Mouse (Mus musculus) gastrocnemius, postnatal 14 days (tissue): ENCODE results near the gene Pde6h. TPM values are rescaled to one million over a fixed set of nuclear protein-coding genes. Genes with fewer than 3 reads are reported as not detected.

Experiments
- DNase-seq: peaks from one replicate; pipeline ENCODE4 v3.0.0; 2021; ENCODE audit warnings: mixed read lengths
- intact Hi-C: fragments of 180-260 bp; cut with DNase I; formaldehyde crosslinking; loops from one replicate; pipeline ENCODE4 v1.15.1; 2025; ENCODE audit warnings: low total_unique reads
- total RNA-seq, 2 experiments: library from RNA; stranded (reverse); gene quantifications; 2 replicates each; pipeline ENCODE4 v1.2.3; 2021

Gene Pde6h
- total RNA-seq, 2 experiments from 2014 or later, result not detected

DNA sequence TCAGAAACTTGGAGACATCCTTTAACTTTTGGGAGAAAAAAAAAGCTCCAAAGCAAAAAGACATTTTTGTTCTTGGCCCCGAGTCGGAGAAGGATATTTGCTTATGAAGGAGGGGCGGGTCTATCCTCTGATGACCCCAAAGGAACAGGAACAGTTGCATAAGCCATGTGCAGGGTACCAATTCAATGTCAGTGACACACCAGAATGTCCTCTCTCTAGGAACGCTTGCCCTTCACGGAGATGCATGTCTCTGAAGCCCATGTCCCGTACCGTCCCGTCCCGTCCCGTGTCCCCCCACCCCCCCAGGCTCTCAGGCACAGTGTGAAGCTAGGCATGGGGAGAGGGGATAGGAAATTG, 16.7 kb upstream of the Pde6h start:
- intact Hi-C loops, result no loop called here
- peak; percentile 36 for DNase-seq

DNA sequence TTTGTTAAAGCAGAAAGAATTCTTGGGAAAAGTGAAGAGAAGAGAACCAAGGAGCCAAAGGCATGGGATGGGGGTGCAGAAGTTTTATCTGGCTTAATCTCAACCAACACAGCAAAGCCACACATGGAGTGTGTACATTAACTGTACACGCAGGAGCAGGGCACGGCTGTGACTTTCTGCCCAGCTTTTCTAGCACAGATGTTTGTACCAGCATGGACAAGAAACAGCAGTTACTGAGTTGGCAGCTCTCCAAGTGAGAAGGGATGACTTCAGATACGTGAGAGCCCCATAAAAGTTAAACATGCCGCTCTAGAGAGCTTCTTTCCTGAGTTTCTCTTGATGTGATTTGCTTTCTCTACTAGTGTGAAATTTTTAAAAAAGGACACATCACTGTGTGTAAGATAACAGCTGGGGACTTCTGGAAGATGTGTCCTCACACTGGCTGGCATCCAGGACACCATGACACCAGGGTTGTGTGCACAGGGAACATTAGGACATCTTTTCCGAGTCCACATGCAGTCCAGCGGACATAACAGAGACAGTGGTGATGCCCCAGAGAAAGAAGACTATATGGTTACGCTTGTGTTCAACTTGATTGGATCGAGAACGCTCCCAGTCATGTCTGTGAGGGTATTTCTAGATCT, 13.3 kb upstream of the Pde6h start:
- DNase-seq, result no peak
- intact Hi-C loops, result no loop called here

DNA sequence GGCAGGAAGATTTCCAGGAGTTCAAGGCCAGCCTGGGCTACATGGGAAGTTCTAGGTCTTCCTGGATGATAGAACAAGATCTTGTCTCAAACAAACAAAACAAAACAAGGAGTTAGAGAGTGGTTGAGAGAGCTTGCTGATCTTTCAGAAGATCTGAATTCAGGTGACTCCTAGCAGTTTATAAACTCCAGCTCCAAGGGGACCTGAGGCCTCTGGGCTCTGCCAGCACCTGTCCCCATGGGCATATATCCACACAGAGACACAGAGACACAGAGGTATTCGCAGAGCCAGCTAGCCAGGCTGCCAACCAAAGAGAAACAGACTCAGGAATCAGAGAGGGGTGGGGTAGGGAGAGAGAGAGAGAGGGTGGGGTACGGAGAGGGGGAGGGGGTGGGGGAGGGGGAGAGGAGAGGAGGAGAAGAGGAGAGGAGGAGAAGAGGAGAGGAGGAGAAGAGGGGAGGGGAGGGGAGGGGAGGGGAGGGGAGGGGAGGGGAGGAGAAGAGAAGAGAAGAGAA, 10.8 kb upstream of the Pde6h start:
- DNase-seq, result no peak
- intact Hi-C loops, result no loop called here

DNA sequence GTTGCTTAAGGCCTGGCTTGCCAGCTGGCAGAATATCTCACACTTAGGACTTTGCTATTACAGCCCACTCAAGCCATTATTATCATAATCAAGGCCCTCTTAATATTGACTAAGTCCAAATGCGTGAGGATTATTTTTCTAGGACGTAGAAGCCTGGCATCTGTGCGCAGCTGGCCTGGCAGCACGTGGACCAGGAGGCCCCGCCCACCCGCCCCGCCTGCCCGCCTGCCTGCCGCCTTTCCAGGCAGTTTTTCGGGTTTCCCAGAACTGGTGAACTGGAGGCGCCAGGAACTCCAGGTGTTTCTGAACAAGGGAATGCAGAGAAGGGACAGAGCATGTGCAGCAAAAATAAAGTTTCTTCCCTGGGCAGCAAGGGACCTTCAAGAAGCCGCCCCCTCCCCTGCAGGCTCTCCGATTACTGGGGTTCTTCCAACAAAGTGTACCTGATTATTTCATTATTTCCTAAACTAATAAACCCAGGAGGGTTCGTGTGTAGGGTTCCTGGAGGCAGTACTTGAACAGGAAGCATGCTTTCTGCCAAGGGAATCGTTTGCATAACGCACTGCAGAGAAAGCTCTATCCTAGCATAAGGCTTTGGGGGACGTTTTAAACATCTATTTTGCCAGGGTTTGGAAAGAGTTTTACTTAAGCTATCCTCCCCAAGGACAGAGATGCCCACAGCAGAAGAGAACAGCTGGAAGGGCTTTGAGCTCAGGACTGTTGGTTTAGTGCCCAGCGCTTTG, 10.1 kb upstream of the Pde6h start:
- intact Hi-C loops, result no loop called here
- DNase-seq, result peak; percentile 50

DNA sequence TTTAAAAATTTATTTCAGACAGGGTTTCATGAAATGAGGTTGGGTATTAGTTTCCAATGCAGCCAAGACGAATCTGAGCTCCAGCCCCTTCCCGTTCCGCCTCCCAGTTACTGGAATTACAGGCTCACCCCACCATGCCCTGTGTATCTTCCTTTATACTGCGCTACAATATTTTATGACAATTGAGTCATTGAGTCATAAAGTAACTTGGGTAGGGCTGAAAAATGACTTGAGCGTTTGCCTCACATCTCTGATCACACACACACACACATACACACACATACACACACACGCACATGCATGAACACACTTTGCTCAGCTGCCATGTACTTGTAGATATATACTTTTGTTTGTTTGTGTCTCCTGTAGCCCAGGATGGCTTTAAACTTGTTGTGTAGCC, 9.4 kb upstream of the Pde6h start:
- intact Hi-C loops, result no loop called here

DNA sequence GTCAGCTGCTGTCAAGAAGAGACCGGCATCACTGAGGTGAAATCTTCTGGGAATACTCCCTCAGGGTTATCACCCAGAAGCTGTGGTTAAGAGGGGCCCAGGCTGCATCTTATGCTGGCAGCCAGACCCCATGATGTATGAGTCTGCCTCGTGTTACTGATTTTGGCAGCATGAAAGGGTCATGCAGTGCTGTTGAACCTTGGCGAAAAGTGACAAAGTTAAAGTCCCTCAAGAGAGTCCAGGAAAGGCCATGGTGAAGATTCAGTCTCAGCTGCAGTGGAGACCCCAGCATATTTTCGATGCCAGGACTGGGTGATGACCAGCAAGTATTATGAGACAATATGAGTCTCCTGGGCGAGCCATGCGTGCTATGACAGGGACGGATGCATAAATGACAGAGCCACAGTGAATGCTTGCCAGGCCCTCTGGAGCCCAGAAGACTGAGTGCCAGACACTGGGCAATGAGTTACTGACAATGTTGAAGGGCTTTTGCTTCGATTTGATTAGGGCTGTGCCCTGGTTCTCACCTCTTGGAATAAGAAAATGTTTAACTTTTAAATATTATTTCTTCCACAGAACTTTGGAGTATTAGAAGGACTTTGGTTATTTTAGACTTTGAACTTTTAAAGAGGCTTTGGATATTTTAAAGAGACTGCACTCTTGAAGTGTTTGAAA, 7.8 kb upstream of the Pde6h start:
- intact Hi-C loops, result no loop called here

More for the DNA sequence above, 9.4 kb upstream of the Pde6h start:
- no peak for DNase-seq

DNA sequence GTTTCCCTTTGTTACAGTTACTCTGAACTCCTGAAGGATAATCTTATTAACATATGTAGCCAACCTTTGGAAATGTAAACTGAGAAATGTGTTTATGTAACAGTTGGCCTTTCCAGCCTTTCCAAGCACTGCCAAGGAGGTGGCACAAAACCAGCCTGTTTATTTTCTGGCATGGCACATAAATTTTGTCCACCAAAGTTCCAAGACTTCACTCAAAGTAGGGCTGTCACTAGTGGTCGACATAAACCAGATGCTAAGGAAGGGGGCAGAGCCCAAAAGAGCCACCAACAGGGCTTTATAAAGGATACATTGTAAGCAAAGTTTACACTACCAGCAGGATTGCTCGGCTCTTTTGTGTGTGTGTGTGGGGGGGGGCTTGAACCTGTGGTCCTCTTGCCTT, 5.7 kb upstream of the Pde6h start:
- no peak for DNase-seq
- intact Hi-C loops, result no loop called here

More for the DNA sequence above, 7.8 kb upstream of the Pde6h start:
- DNase-seq, result no peak

DNA sequence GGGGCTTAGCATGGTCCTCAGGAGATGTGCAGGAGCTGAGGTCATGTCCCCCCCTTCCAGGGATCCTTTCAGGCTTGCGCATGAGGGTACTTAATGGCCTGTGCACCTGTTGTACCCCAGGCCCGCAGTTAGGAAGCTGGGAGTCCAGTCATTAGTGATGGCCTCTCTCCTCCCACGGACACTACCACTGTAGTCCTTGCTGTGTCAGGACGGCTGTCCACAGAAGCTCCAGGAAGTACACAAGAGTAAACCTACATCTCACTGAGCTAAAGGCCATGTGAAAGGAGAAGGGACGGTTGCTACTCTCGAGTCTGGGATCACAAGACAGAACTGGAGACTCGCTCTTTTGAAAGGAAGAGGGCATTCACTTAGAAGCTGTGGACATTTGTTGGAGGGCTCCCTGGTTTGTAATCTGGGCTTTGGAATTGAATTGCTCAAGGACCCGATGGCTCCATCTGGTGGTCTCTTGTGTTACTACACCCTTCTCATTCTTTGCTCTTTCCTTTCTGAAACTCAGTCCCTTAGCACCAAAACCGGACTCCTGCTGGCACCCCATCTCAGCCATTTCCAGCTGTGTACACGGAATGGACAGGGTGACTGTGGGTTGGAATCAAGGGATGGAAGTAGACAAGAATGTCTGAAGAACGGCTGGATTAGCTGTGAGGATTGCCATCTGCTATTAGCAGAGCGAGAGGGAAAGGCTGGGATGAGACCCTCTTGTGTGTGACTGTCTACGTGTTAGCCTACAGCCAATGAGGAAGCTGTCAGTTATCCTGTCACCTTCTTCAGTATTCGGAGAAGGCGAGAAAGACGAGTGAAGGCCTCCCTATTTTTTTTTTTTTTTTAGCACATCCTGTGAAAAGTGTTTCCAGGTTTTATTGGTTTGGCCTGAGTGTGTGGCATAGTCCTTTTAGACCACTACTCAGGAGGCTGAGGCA, 3.0 kb upstream of the Pde6h start:
- DNase-seq, result peak; percentile 68
- intact Hi-C loops, result loop anchor here (2.0 kb wide), 1 partner anchor 60 kb away; no protein-coding TSS in a partner anchor

DNA sequence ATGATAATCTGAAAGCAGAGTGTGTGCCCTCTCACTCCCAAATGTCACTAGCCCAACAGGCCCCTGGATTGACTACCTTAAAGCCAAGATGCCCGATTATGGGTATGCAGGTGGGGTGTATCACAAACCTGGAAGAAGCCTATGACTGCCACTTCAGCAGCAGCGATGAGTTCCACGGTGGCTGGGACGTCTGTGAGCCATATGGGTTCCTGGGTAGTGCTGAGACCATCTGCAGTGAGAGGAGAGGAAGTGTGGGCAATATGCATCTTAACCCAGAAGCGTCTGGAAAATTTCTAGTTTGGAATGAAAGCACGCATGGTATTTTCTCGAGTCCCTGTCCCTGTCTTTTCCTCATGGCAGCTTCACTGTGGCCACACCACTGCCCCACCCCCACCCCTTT, 2.0 kb upstream of the Pde6h start:
- intact Hi-C loops, result loop anchor here (2.0 kb wide), 1 partner anchor 61 kb away; no protein-coding TSS in a partner anchor
- DNase-seq, result no peak

DNA sequence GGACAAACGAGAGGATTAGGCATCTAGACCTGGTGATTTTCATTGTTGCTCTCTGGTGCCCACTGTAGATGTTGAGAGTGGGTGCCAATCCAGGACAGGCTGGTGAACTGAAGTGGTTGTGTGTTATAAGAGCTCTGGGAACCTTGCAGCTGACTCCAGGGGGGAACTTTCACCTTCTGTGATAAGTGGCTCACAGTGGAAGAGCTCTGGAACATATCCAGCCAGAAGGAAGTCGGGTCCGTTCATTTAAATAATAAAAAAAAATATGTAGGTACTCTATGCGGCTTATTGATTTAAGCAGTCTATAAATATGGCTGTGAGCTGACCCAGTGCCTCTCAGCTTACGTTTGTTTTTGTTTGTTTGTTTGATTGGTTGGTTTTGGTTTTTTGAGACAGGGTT, 1.6 kb upstream of the Pde6h start, which contains the start of gene Erp27:
Erp27 (minus strand) TSS at position 101 of the 400 bp plus-strand sequence.
- intact Hi-C loops, result no loop called here
- DNase-seq, result no peak

DNA sequence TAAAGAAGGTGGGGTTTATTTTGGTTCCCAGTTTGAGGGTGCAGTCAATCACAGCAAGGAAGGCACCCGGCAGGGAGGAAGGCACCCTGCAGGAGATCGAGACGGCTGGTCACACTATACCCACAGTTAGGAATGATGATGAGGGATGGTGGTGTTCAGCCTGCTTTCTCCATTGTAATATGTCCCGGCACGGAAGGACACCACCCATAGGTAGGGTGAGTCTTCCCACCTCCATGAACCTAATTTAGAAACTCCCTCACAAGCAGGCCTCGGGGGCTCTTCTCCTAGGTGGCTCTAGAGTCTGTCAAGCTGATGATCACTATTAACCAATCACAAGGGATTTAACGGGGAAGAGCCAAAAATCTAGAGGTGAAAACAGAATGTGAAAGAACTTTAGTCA, 761 bp upstream of the Pde6h start:
- intact Hi-C loops, result no loop called here
- no peak for DNase-seq

DNA sequence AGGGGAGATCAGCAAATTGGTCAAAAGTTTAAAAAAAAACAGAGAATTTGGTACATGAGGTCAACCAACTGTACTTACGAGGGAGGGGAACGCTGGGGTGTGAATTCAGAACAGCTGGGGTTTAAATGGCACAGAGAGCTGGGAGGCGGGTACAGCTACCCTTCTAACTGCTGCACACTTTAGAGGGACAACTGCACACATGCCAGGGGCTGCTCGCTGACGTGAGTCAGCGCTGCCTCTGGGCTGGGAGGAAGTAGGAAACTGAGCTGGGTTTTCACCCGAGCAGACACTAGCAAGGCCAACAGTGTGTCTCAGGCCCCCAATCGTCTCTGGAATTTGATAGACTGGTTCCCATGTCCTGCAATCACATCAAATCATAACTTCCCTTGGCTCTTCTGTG, 1.4 kb downstream of the Pde6h start:
- DNase-seq, result peak; percentile 16
- intact Hi-C loops, result no loop called here

DNA sequence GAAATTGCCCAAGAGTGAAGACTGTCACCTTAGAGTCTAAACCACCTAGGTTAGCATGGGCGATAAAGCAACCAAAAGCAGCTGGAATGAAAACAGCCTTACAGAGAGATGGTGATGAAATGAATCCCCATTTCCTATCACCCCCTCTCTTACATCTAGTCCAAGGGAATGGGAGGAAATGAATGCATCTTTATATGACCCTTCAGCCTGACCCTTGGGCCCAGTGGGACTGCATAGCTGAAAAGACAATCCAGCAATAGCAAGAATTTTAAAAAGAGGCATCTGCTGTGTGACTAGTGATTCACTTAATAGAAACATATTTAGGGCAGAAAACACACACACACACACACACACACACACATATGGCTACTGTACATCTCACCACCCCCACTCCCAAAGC, 4.0 kb downstream of the Pde6h start:
- intact Hi-C loops, result no loop called here
- no peak for DNase-seq

DNA sequence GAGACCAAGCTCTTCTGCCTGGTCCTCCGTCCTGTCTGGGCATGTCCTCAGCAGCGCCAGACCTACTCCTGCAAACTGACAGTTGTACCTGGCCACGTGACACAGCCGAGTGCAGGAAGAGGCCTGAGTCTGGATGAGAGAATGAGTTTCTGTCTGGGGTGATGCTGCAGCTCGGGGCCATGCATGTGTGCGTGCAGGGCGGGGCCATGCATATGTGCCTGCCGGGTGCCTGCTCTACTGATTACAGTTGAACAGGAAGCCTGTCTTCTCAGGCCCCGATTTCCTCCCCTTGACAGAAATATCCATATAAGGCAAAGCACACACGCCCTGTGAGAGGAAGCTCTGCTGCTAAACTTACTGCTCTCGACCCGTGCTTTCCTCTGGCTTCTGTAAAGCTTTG, 7.0 kb downstream of the Pde6h start:
- intact Hi-C loops, result no loop called here
- no peak for DNase-seq

DNA sequence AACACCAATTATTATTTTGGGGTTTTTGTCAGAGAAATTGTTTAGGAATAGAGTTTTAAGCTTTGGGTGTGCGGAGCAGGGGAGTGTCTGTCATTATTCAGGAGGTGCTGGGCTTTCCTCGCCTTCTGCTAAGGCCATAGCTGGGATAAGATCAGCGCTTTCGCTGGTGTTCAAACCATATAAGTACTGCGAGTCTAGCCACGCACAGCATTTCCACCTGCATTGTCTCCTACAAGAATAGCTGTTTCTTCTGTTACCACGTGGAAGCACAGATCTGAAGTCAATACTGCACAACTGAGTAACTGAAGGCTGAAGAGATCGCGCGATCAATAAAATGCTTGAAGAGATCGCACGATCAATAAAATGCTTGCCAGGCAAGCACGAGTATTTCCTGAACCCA, 7.6 kb downstream of the Pde6h start:
- DNase-seq, result no peak
- intact Hi-C loops, result no loop called here

DNA sequence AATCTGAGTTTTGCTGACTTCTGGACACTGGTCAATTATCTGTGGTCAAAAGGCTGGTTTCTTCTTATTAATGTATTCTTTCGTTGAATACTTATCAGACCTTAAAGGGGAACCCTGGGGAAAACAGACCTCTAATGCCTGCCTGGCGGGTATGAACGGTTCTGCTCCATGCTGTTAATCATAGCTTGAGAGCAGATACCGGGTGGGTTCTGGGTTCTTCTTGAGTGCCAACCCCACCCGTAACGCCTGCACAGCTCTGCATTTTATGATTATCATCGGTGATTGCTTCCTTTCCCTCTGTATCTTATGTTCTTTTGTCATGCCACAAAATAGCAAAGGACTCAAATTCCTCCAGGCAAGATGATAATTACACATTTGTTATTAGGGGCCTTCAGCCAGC, 10.4 kb downstream of the Pde6h start:
- intact Hi-C loops, result no loop called here
- no peak for DNase-seq

DNA sequence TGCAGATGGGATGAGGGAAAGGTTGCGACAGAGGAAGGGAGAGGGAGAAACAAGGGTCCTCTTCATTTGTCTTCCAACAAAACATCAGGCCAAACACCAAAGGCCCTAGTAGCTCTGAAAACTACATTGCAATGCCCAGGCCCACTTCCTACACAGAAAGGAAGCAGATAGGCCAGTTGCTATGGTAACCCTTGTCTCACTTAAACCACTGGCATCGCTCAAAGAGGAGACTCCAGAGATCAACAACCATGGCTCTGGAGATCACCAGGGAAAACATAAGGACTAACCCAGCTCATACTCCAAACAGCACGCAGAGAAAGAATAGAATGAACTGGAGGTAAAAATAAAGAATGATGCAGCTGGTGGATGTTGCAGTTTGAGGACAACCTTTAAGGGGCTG, 11.6 kb downstream of the Pde6h start:
- intact Hi-C loops, result no loop called here
- DNase-seq, result no peak

DNA sequence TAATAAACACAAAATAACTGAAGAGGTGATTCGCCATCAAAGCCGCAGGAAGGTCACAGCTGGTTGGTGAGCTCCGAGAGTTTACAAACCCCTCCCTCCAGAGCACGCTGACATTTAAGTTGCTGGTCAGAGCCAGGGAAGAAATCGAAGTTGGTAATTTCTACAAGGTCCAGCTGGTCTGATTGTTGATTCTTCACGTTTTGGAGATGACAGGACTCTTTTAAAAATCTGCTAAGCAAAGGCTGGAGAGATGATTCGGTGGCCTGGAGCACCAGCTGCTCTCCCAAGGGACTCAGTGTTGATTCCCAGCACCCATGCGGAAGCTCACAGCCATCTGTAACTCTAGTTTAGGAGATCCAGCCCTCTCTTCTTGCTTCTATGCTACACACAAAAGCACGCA, 12.7 kb downstream of the Pde6h start:
- DNase-seq, result no peak

DNA sequence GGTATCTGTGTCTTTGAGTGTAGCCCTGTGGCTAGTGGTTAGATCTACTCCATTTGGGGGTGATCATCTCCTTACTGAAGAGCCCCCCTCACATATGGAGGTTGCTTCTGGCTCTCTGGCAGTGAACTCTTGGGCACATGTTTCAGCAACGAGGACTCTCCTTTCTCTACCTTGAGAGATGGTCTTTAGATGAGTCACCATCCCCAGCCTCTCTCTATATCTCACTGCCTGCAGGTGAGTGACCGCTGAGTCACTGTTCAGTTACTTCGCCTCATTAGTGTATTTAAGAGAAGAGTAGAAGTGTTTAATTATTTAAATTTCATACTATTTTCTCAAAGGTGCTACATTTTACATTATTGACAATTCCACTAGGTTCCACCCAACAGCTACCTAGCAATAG, 13.5 kb downstream of the Pde6h start:
- no peak for DNase-seq
- intact Hi-C loops, result no loop called here

More for the DNA sequence above, 12.7 kb downstream of the Pde6h start:
- intact Hi-C loops, result no loop called here
